Mouse (Mus musculus) thymus, postnatal 10 days (tissue): Measurements from ENCODE around the gene Tanc1.

Experiments used
- DNase-seq, 2 experiments: peaks; one replicate each; pipeline ENCODE4 v3.0.0; 2021; ENCODE audit warnings: low spot score in 2 of 2

The Tanc1 gene

DNA sequence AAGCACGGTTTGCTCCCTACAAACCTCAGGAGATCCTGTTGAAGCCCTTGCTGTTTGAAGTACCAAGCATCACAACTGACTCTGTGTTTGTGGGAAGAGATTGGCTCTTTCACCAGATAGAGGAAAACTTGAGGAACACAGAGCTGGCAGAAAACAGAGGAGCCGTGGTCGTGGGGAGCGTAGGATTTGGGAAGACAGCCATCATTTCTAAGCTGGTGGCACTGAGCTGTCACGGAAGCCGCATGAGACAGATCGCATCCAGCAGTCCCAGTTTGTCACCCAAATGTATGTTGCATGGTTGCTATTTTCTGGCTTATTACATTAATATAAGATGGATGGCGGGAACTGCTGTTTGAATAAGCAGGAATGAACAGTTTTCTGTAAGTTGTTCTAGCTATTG lies 179.8 kb downstream of the Tanc1 start:
- no peak for DNase-seq

DNA sequence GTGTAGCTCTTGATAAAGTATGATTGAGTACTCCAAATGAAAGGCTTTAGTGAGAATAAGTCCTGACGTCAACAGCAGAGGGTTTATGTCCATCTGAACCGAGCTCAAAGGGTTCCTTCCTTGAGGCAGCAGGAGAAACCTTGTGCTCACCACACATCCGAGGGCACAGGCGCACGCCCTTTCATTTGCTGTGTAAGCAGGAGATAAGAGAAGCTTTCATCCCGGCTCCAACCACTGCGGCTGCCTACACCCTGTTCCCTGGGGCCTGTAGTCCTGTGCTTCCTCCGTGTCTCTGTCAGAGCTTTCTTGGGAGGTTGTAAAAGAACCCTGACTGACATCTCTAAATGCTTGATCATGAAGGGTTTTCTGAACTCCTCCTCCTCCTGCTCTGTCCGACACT lies 181.5 kb downstream of the Tanc1 start:
- no peak for DNase-seq

DNA sequence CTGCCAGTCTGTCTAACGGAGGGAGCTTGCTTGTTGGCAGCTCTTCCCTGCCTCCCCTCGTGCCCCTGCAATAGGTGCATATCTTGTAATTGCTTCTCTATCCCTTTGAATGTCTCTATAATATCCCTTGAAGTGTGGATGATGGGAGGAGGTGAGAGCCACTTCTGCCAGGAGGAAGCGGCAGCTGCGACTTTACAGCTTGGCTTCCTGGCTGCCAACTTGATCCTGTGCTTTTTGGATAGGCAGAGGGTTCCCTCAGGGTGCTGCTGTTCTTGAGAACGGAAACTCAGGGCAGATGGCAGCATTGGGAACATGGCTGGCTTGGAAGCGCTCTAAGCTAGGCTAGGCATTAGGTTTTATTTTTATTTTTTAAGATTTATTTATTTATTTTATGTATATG lies 183.0 kb downstream of the Tanc1 start:
- DNase-seq = no peak

DNA sequence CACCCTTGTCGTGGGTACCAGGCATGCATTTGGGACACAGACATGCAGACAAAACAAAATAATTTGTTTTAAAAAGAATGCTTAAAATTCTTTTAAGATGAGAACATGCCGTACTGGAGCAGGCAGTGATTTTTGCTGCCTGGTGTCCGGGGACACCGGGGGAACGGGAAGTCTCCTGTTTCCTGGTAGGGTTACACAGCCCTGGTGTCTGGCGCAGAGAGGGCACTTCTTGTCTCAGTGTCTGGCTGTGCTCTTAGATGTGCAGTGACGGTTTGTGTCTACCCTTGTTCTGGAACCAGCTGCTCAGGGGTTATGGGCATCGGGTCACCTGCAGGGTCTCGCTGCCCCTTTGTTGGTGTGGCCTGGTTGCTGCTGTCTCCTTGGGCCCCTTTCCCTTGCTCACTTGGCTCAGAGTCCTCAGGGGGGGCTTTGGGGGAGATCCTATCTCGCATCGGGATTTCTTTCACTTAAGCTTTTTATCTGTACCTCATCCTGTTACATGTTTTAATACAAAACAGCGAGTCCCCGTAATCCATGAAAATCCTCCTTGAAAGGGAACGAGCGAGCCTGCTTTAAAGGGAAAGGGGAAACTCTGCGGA lies 187.2 kb downstream of the Tanc1 start:
- DNase-seq = no peak

DNA sequence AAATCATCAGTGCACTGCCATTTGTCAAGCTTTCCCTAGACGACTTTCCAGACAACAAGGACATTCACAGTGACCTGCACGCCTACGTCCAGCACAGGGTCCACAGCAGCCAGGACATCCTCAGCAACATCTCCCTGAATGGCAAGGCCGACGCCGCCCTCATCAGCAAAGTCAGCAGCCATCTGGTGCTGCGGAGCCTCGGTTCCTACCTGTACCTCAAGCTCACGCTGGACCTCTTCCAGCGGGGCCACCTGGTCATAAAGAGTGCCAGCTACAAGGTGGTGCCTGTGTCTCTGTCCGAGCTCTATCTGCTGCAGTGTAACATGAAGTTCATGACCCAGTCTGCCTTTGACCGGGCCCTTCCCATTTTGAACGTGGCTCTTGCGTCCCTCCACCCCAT lies 187.7 kb downstream of the Tanc1 start:
- DNase-seq = no peak

DNA sequence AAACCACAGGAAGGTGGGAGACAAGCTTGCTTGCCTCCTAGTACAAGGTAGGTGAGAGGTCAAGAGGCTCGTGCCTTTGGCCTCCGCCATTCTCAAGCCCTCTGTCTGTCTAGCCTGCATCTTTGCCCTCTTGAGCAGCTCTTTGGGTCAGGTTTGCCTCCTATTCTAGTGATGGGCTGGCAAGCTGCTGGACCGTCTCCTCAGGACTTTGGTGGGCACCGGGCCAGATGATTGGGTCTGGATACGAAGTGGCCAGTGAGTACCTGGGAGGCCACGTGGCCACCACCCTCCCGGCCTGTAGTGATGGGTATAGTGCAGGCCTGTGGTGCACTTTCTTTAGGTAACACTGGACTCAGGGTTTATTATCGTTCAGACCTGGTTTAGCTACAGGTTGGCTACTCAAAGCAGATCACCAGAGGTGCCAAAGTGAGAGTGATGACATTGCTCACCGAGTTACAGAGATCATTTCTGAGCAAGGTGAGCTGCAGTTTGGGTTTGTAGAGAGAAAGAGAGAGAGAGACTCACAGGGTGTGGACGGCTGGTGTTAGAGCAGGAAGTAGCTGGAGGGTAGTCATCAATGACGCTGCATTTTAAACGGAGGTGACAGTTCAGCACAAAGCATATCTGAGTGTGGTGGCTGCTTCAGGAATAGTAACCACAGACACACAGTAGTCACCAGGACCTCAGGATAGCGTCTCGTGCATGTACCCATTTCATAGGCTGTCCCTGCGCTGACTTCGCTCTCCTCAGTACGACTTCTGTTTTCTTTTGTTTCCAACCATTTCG lies 188.8 kb downstream of the Tanc1 start:
- no peak for DNase-seq

DNA sequence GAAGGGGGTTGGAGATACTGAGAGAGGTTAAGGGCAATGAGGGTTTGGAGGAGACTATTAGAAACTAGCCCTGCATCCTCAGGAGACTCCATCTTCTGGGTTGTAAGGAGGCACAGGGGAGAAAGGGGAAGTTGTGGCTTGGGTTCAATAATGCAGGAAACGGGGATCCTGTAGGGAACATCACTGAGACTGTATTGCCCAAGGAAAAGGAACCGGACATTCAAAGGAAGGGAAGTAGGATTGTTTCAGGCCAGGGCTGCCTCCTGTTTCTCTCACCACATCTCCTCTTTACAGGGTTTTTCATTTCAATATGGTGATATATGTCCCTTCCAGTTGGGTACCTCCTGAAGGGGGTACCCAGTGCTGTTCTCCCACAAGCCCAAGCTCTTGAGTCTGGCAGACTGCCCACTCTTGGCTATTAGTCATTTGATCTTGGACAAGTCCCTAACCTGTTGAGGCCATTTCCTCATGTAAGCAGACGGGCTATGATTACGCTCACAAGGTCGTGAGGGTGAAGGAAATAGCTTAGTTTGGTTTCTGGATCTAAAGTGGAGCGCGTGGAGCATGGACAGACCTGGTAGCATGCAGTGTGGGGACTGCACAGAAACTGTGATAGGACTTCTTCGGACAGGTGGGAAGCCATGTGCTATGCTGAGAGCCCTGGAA lies 191.0 kb downstream of the Tanc1 start:
- no peak for DNase-seq

DNA sequence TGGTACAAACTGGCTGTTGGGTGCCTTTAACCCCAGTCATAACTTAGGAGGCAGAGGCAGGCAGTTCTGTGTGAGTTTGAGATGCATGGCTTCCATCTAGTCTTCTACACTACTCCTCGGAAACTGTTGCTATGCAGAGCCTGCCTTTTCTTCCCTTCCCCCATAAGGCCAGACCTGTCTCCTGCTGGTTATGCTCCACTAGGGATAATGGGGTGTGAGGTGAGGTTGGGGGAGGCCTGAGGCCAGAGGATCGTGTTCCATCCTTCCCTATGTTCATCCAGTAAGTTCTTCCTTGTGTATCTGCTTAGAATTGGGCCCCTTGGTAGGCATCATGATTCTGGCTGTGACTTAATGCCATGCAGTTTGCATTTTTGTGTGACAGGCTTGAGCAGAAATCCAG lies 193.8 kb downstream of the Tanc1 start:
- no peak for DNase-seq

DNA sequence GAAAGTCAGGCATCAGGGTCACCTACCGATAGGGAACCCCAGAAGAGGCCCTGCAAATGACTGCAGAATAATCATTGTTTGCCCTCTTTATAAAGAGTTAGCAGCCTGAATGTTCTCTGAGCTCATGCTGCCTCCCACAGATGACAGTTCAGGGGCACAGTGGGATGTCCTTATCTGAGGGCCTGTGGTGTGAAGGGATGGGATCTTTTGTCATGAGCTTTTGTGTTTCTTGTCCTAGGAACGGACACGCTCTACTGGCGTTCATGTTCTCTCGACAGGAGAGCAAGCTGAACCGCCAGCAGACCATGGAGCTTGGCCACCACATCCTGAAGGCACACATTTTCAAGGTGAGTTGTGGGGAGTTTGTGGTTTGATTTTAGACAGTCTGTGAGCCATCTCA lies 194.2 kb downstream of the Tanc1 start:
- no peak for DNase-seq

DNA sequence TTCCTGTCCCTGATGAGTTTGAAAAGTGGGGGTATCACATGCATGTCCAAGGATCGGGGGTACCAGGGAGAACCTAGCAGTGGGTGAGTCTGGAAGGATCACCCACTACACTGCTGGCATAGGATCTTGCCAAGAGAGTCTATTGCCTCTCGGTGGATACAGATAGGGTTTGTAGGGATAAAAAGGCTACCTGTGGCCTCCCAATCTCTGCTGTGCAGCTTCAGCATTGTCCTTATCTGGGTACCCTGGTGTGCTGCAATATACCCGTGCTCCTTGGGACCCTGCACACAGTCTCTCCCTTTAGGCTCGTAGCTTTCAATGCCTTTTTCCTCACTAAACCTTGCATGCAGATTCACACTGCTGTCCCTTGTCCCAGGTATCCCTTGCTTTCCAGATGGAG lies 196.8 kb downstream of the Tanc1 start:
- no peak for DNase-seq

DNA sequence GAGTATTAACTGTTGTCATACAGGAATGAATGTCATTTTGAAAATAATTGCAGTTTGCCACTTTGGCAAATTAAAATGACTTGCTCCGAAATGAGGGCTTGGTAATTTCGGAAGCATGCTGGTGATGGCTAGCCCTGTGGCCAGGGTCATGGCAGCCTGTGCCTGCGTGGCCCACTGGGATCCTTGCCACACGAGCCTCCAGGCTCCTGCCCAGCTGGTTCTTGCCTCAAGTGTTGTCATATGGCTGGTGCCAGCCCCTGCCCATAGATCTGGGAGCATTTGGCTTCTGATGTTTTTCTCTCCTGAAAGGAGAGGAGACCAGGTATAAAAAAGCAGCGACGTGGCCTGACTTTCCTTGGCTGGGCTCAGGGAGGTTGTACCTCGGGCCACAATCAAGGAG lies 198.2 kb downstream of the Tanc1 start:
- no peak for DNase-seq

DNA sequence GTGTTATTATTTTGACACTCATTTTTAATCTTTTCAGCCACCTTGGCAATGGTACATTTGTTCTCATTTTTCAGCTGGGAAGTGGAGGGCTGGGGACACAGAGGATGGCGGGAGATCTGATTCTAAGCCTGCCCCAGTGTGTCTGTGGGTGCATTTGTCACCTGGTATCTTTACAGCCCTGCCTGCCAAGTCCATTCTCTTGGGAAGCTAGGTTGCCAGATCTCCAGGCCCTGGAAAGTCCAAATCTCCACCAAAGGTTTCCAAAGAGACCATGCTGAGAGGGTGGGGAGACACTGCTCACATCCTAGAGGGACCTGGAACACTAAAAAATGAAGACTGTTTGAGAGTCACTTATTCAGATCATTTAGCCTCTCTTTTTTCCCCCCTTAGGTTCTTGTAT lies 199.4 kb downstream of the Tanc1 start:
- no peak for DNase-seq

DNA sequence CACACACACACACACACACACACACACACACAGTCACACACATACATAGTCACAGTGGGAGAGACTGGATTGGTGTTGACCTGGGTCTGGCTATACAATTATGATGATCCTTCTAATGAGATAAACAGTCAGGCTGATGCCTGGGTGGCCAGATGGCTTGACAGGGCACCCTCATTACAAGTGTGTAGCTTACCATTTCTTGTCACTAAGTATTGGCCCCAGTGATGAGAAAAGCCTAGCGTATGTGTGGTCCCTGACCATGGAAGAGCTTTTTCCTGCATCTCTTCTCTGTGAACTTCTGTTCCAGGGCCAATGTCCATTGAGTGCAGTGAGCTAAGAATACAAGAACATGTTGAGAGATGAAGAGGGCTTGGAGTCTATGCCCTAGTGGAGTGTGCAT lies 200.8 kb downstream of the Tanc1 start:
- no peak for DNase-seq

DNA sequence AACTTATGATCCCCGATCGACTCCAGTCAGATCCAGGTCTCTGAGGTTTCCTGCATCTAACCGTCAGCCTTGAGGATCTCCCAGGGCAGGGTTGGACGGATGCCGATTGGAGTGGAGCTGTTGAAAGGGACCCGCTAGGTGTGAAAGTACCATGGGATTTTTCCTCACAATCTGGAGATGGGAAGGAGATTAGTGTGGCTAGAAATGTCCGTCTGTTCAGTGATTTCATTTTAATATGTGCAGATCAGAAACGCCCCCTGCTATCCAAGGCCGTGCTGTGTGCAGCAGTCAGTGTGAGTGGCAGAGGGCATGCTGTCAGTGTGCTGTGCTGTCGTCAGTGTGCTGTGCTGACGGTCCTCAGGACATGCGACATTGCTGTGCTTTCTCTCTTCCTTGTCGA lies 201.6 kb downstream of the Tanc1 start:
- DNase-seq = no peak

DNA sequence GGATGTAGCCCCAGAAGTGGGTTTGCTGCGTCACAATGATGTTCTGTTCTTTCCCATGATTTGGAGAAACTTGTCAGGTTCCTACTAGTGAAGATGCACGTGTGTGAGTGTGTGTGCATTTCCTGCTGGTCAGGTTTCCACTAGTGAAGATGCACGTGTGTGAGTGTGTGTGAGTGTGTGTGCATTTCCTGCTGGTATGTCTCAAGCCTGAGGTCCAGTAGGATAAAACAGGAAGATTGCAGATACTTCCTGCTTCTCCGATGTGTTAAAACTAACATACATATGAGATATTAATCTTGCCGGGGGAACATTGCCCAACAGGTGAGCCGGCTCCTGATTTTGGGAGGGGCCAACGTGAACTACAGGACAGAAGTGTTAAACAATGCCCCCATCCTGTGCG lies 203.2 kb downstream of the Tanc1 start:
- DNase-seq = no peak

DNA sequence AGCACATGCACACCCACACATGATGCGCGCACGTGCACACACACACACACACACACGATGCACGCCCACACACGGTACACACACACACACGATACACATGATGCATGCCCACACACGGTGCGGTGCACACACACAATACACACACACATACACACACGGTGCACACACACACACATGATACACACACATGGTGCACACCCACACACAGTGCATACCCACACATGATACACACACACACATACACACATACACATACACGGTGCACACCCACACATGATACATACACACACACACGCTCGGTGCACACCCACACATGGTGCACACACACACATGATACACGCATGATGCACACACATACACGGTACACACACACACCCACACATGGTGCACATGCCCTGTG lies 206.8 kb downstream of the Tanc1 start:
- no peak for DNase-seq

DNA sequence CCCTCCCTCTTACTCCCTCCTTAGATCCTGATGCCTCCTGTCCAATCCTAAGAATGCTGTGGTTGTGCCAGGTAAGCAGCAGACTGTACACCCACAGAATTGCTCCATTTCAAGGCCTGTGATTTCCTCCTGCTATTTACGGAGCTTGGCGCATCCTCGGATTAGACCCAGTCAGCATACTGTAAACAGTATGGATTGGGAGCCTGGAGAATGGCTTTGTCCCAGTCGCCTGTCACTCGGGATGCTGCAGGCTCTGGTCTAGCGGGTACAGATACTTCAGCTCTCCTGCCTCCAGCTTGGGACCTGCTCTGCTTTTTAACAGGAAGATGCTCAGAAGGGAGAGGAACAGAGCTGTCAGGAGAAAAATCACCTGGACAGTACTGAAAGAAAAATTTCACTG lies 207.6 kb downstream of the Tanc1 start:
- no peak for DNase-seq

DNA sequence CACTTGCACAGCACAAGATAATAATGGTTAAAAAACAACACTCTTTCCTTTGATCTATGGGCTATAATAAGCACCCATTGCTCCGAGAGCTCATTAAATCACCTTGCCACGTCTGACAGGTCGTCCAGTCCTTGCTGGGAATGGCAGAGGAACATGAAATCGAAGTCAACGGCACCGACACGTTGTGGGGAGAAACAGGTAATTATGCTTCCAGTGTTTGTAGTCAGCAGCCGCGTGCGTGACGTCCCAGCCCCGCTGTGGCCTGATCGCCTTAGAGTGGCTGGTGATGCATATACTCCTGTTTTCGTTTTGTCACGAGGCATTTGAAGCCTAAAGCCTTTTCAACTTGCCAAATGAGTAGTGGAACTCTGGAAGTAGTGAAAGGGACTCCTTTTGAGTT lies 208.2 kb downstream of the Tanc1 start:
- DNase-seq = no peak

DNA sequence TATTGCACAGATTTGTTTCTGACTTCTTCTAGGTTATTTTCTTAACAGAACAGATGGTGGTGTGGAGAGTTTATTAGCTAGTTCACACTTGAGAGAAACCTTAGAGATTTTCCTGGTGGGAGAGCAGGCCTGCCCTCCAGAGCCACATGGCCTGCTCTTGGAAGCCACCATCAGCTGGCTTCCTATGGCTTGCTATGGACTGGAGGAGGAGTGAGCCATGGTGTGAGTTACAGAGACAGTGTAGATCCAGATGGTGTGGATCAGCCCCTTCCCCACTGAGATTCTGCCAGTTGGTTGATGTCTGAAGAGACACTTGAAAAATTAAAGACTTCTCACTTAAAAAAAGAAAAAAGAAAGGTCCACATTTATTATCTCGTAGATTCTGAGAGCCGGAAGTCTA lies 209.2 kb downstream of the Tanc1 start:
- DNase-seq = no peak

DNA sequence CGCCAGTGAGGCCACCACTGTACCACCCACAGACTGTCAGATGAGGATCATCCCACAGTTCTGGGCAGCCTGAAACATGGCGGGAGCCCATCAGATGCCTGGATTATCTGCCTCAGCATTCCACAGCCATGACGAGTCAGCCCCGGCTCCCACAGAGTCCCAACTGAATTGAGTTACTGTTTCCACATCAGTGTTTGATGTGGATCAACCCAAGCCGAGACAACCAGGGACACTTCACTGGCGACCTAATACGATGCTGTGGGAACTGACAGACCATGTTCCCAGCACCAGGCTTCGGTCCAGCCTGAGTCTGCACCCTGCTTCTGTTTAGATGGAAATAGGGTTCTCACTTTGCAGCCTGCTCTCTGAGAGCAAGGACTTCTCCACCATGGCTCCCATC lies 212.4 kb downstream of the Tanc1 start:
- no peak for DNase-seq

DNA sequence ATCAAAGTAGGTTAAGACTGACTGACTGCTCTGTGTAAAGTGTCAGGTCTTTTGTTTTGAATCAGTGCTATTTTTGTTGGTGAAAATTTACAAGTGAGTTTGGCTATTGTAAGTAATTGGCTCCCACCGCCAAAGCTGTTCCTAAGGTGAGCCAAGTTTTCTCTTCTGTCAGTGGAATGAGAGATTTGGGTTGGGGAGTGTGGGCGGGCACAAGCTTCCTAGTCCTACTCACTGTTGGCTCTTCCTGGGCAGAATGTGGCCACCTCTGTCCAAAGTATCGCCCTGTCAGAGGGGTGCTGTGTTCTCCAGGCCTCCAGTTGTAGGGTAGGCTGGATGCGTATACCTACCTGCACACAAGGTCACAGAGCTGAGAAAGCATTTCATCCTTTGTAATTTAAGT lies 213.5 kb downstream of the Tanc1 start:
- no peak for DNase-seq

DNA sequence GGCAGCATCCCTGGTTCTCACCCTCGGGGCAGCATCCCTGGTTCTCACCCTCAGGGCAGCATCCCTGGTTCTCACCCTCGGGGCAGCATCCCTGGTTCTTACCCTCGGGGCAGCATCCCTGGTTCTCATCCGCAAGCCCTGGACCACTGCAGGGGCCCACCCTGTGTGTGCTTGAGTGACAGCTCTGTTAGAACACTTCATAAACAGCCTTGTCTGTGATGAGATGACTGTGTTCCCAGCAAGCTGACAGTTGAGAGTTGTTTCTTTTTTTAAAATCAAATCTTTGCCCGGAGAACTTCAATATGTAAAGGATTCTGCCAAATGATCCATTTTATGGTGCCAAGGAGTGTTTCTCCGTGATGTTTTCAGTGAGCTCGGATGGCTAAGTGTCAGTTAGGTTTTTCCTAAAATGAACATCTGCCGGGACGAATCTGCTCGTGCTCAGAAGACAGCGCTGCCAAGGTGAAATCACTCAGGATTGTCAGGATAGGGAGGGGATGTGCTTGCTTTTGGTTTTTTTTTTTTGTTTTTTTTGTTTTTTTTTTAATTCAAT lies 216.3 kb downstream of the Tanc1 start:
- DNase-seq = no peak
